Mouse (Mus musculus) c-Kit-positive CD71-negative TER-119-negative erythroid progenitor cells, embryonic 14.5 days (primary cell): ENCODE data around the gene Cdh16.
"Not testable (repeated sequence)": the region's sequence is repeated elsewhere in the genome, so short reads cannot be mapped to it uniquely, and the experiment has no call there.

Experiments
- DNase-seq: peaks from one replicate; pipeline ENCODE4 v3.0.0-alpha.2; 2013; ENCODE audit warnings: low read depth

The Cdh16 gene

DNA sequence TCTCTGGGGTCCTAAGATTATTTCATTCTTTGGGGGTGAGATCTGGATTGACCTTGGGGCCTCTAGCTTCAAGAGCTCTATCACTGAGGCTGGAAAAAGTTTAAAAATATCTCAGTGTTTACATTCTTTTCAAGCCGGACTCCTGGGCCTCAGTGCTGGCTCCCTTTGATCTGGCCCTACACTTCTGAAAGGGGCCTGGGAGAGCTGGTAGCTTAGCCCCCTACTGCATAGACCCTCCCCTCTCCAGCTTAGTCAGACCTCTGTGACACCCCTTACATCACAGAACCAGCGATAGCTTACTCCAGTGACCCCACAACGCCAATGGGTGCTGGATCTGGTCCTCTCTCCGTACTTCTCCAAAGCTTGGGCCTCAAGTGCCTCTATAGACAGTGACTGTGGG, 12.6 kb downstream of the Cdh16 start:
- no peak for DNase-seq

DNA sequence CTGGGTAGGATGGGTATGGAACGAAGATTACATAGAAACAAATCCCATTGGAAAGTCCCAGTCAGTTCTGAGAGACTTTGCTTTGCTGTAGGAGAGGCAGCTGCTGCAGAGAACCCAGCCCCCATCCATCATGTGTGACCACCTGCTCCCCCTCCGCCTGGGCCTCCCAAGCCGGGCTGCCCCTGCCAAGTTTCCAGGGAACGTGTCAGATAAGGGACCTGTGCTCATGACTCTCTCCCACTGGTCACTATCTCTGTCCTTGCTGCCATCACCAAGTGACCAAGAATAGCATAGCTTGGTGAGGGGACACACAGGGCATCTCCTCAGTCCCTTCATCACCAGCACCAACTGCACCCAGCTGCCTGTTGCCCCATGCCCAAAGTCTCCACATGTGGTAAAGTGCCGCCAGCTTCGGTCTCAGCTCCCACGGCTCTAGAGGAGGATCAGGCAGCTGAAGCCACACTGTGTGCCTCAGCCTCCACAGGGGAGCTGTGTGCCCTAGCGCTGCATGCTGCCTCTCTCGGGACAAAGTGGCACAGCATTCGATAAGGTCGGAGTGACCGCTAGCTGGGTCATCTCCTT, 13.9 kb downstream of the Cdh16 start:
- DNase-seq = no peak

DNA sequence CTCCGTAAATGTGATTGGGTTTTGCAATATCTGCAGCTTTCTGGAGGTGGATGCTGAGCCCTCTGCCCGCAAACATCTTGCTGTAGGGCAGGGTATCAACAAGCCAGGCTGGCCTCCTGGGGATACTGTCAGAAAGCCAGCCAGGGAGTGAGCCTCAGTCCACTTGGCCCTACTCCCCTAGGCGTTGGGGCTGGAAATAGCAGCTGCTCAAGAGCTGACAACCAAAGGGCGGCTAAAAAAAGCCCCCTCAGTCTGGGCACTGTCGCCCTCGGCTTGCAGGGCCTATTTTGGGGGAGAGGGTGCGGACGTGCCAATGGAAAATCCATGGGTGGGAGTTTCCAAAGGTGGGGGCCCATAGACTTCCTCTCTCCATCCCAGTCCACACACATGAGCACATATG, 15.0 kb downstream of the Cdh16 start:
- no peak for DNase-seq

DNA sequence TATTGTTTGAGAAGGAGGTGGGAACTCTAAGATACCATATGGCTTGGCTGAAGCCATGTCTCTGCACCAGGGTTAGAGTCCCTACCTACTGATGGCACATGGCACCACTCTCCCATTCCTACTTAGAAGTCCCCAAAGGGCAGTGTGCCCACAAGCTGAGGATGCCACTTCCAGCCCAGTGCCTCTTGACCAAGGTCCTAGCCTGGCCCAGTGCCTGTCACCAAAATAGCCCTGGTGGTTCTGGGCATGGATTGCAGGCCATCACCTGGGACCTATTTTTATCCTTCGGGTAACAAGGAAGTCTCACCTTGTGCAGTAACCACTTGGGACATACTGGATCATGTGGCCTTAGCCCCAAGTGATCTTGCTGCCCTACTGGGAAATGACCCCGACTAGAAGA, 16.3 kb downstream of the Cdh16 start:
- DNase-seq = no peak

DNA sequence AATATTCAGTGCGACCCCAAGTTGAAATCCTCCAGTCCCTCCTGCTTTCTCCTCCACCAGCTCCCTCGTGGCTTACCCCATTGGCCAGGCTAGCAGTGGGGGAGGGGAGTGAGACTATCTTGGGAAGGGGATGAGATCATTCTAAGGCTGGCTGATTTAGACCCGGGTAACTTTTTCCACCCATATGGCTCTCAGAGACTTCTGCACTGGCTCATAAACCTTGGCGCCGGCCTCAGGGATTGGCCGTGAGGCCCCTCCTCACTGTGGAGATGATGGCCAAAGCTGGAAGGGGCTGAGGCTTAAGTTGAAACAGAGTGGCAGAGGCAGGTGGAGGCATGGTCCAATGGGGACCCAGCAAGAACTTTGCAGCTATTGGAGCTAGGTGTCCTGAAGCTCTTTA, 17.9 kb downstream of the Cdh16 start:
- no peak for DNase-seq

DNA sequence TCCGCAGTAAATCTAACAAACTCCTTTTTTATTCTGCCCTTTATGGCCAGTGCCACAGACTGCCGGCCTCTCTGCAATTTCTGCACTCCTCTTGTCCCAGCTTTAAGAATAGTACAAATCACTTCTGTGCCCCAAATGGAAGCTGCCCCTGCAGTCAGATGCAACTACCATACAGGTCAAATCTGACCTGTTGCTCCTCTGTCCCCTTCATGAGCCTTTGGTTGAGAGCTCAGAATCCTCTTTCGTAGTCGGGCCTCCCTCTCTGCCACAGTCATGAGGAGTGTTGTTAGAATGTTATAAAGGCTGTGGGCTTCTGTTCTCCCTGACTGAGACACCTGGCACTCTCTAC, 21.0 kb downstream of the Cdh16 start:
- no peak for DNase-seq

DNA sequence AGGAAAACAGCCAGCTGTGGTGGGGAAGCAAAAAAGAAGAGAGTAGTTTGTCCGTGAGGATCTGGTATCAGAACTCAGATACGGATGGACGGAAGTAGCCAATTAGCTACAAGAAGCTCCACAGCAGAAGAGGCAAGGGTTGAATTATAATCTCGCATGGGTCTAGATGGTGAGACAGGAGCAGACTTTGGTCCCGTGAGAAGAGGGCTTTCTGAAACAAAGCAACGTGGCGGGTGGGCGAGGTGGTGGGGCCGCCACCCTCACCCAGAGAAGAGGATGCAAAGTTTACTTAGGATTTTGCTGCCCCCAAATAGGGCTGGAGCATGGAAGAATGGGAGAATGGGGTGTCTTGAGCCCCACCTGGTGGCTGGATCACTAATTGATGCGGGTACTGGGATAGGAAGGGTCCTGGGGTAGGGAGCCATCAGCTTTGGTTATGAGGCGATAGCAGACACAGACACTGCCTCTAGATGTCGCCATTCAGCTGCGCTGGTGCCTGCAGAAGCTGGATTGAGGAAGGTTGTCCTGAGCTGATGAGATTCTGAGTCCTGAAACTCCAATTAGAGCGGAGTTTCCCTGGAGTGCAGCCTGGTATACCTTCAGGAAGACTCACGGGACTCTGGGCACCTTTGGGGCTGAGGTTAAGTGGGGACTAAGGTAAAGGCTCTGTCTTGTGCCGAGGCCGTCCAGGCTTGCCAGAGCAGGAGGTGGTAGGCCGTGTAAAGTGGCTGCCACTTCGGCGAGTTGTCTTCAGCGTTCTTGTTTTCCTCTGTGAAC, 21.5 kb downstream of the Cdh16 start:
- DNase-seq = peak; percentile 84

DNA sequence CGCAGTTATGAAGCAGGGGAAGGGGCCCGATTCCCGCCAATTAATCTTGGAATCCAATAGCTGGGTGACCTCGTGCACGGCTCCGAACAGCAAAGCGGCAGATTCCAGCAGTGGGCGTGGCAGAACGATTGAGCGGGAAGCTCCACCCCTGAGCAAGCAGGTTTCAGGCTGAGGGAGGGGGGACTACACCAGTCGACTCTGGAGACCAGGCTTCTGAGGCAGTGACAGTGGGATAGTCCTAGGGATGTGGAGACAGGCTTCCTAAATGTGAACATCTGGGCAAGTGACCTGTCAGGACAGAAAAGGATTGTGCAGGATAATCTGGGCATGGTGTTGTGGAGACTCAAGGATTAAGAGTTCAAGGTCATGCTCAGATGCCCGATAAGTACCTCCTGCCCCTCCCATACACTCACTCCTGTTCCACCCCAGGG, 22.2 kb downstream of the Cdh16 start:
- no peak for DNase-seq

DNA sequence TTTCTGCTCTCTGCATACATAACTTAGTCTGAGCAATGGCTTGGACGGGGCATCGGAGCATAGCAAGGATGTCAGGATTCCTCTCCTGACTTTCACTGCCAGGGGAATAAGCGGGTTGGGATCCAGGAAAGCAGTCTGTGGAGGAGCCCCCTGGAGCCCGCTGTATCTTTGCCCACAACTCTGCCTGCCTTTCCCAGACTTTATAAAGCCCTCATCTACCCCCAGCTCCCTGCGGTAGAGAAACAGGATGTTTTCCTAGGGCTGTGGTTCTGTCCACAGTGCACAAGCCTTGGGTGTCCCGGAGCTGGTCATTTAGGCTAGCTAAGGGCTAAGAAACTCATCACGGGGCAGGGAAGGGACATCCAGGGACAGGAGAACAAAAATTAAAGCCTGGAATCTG, 22.8 kb downstream of the Cdh16 start:
- no peak for DNase-seq

DNA sequence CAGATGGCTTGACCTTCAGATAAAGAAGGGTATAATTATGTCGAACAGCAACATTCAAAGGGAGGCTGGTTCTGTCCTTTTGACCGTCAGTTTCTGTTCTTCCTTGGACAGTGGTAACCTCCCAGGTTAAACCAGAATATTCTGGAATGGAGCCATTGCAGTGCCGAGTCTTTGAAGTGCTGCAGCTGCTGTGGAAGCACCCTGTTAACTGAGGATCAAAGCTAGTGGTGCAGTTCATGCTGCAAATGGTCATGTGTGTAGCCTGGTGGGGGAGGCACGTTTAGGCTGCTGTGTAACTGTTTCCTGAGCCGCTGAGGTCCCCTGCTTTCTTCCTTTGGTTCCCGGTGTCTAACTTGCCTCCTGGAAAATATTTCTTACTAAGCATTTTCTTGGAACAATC, 25.7 kb downstream of the Cdh16 start:
- DNase-seq = no peak

DNA sequence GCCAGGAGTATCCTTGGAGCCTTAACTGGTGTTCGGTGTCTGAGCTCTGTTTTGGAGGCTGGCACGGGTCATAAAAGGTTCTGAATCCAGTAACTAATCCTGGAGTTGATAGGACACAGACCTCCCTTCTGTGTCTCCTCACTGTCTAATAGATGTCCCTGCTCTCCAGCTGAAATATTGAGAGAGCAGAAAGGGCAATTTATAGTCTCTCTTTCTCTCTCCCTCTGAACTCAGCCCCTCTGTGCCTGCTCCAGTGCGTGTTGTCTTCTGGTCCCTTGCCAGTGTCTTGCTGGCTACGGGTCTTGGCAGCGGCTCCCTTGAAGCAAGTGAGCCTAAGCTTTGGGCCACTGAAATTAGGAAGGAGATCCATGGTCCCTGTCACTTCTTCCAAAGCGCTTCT, 26.5 kb downstream of the Cdh16 start:
- no peak for DNase-seq

DNA sequence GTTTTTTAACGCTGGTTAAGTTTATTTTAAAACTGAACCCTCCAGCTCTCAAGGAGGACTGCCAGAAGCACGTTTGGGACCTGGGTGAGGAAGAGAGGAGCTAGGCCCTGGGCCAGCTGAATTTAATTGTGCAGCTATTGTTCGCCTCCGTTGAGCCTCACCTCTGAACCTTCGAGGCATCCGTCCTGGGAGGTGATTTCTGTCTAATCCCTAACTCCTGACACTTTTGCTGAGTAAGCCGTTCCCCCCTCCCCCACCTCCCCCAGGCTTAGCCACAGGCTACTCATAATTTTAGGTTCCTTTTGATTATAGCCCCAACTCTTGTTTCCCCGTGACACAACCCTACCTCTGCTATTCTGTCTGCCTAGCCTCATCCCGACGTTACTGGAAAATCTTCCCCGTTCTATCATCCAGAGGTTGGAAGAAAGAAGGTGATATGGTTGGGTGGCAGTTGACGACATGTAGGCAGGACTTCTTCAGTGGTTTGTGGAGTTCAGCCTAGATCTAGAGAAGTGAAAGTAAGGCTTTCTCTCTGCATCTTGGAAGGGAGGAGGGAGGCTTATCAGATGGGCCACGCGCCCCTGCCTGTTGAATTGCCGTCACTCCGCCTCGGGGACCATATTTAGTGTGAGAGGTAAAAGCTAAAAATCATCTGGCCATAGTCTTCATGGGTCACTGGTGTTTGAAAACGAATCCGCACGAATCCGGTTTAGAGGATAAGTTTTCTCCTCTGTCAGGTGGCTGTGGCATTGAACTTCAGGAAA, 28.2 kb downstream of the Cdh16 start:
- no peak for DNase-seq

DNA sequence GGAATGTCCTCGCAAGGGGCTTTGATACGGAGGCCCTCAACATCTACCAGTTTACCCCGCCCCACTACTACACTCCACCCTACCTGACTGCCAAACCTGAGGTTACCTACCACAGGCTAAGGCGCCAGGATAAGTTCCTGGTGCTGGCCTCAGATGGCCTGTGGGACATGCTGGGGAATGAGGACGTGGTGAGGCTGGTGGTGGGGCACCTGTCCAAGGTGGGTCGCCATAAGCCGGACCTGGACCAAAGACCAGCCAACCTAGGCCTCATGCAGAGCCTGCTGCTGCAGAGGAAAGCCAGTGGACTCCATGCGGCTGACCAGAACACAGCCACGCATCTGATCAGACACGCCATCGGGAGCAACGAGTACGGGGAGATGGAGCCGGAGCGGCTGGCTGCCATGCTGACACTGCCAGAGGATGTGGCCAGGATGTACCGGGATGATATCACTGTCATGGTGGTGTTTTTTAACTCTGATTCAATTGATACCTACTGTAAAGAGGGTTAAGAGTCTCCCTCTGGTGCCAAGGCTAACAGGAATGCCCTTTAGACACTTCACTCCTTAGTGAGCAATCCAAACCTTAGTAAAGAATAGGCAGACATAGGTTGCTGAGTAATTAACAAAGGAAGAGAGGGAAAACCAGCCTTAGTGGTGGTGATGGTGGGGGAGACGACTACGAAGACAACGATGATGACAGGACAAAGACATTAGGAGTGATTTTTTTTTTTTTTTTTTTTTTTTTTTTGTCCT, 29.4 kb downstream of the Cdh16 start:
- no peak for DNase-seq

DNA sequence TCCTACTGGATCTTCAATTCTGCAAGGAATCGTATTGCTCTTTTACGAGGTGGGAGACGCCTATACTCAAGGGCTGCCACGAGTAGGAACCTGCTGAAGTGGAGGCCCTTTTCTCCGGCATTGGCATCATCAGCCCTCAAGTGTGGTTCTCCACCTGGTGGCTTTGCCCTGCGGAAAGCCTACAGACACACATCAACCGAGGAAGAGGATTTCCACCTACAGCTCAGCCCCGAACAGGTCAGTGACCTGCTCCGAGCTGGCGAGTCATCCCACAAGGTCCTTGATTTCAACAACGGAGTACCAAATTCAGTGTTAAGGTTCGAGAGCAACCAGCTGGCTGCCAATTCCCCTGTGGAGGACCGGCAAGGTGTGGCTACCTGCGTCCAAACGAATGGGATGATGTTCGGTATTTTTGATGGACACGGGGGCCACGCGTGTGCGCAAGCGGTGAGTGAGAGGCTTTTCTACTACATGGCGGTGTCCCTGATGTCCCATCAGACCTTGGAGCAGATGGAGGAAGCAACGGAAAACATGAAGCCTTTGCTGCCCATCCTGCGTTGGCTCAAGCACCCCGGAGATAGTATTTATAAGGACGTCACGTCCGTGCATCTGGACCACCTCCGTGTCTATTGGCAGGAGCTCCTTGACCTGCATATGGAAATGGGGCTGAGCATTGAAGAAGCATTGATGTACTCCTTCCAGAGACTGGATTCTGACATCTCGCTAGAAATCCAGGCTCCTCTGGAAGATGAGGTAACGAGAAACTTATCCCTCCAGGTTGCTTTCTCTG, 30.5 kb downstream of the Cdh16 start:
- no peak for DNase-seq

DNA sequence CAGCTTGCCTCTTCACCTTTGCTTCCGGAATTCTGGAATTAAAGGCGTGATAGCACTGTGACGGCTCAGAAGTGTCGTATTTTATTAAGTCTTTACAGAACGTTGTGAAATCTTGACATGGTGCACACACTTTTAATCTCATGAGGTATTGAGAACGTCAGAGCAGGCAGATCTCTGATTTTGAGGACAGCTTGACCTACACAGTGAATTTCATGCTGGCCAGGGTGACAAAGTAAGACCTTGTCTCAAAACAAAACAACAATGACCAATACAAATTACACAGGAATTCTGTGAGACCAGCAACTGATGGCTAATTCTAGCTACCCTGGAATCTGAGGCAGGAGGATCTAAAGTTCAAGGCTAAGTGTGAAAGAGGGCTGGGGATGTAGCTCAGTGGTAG, 31.6 kb downstream of the Cdh16 start:
- DNase-seq = no peak

DNA sequence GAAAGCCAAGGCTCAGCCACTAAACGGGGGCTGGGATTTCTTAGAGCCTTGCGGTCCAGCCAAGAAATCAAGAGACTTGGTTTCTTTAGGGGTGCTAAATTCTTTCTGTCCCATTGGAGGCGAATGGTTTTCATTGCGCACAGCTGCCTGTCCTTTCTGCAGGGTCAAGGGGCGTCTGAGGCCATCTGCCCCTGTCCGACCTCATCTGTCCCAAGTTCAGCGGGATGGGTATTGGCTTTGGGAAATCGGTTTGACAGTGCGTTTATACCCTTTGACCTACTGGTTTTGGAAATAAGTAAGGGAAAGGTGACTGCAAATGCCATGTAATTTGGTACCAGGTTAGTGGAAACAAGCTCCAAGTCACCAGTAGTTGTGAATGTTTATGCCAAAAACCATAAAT, 32.3 kb downstream of the Cdh16 start:
- no peak for DNase-seq

DNA sequence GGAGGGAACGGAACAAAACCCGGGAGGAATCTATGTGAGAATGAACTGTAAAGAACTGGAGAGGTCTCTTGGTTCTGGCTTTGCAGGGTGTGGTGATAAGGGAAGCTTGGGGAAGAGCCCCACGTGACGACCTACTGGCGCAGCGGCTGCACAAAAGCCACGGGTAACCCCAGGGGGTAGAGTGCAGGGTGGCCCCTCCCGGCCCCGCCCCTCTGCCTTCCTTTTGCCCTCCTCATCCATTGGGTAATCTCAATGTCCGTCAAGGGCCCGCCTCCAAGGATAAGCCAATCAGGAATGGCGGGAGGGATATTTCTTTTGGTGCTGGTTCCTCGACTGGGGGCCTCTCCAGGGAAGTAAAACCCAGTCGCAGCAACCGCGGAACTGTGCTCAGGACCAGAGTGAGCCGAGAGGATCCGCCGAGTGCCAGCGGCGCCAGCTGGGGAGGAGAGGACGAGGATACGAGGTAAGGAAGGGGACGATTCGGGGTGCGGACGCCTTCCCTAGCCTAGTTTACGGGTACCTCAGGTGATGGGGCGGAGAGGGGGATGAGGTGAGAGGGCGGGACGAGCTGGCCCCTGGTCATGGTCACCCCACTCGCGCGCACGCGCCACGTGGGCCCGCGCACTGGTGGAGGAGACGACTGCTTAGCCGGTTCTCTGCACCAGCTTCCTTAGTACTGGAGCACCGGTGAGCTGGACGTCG, 32.9 kb downstream of the Cdh16 start, which contains the start of gene Pdp2:
Pdp2 (plus strand) TSS at position 319 of the 702 bp plus-strand sequence.
- DNase-seq = peak; percentile 91

DNA sequence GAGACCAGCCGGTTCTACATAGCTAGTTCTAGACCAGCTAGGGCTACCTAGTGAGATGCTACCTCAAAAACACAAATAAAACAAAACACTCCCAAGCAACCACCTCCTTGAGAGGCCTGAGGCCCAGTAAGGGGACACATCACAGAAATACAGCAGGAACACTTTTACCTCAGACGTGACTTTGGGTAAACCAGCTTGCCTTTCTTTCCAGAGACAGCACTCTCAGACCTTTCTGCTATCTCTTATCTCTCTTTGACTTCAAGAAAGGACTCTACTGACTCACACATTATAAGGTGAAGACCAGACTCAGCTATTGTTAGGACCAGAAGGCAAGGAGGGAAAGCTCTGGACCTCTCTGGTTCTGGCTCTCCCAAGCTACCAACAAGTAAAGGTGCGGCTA, 33.9 kb downstream of the Cdh16 start:
- no peak for DNase-seq

DNA sequence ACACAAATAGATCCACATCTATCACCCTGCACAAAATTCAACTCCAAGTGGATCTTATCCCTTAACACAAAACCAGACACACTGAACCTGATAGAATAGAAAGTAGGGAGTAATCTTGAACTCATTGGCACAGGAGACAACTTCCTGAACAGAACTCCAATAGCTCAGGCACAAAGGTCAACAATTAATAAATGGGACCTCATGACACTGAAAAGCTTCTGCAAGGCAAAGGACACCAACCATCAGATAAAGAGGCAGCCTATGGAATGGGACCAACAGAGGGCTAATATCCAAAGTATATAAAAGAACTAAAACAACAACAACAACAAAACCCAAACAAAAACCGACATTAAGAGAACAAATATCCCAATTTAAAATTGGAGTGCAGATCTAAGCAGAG, 39.7 kb downstream of the Cdh16 start:
- no peak for DNase-seq

DNA sequence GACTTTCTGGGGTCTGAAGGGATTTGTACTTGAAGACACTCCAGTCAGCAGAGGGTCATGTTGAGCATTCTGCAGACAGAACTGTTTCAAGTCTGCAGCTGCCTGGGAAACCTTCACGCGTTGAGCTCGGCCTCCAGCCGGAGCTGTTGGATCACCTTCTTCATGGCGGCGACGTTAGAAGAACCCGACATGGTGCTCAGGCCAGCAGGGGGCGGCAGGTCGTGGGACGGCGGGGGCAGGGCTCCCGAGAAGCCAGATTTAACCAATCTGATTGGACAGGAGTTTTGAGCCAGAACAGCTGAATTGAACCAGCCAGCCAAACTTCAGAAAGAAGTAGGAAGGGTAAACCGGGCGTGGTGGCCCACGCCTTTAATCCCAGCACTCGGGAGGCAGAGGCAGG, 46.6 kb downstream of the Cdh16 start:
- not testable (repeated sequence) for DNase-seq

DNA sequence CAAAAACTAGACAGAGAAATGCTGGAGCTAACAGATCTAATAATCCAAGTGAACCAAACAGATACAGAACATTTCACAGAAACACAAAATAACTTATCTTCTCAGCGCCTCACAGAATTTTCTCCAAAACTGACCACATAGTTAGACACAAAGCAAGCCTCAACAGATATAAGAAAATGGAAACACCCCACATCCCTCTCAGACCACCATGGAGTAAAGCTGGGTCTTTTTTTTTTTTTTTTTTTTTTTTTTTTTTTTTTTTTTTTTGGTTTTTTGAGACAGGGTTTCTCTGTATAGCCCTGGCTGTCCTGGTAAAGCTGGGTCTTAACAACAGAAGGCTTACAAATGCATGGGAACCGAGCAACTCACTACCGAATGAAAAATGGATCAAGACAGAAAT, 47.4 kb downstream of the Cdh16 start:
- no peak for DNase-seq
